Mouse (Mus musculus): ENCODE measurements at regions not wholly inside any gene's neighbourhood (a gene's known extent, or its start where the extent isn't known, plus 50 kb on each side); places are given as distances from the start of the nearest gene placed in this dataset.
"Not testable (repeated sequence)": the region's sequence is repeated elsewhere in the genome, so short reads cannot be mapped to it uniquely, and the experiment has no call there.

DNA sequence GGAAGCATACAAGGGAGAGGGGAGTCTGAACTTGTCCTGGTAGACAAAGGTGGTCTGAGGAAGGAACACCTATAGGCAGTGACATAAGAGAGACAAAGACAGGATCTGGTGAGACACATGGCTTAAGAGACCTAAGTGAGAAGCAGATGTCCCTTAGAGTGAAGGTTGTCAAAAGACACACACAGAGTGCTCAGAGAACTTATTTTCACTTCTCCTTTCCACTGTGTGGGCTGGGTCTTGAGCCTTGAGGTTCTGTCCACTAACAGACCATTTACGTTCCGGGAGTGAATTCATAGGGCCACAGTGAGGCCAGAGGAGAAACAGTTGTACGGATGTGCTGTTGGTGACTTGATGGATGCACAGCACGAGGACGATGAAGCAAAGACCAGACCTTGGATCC lies 422.8 kb downstream of the Tcerg1l start:
- Histone ChIP-seq H3K27me3 (replicated peaks; ENCODE audit: low read depth, poor library complexity, severe bottlenecking) (no peaks in the 10 kb centered on the region), H3K4me1 (no peaks in the 10 kb centered on the region), H3K27ac (replicated peaks) (no peak overlapping the region), H3K36me3 (replicated peaks) (no peaks in the 10 kb centered on the region), H3K9me3 (no peaks in the 10 kb centered on the region), H3K4me3 (no peak overlapping the region)
- WGBS, result 92% methylated on average over 5 of the region's 5 CpGs
- no peak for DNase-seq (ENCODE audit: low spot score)

DNA sequence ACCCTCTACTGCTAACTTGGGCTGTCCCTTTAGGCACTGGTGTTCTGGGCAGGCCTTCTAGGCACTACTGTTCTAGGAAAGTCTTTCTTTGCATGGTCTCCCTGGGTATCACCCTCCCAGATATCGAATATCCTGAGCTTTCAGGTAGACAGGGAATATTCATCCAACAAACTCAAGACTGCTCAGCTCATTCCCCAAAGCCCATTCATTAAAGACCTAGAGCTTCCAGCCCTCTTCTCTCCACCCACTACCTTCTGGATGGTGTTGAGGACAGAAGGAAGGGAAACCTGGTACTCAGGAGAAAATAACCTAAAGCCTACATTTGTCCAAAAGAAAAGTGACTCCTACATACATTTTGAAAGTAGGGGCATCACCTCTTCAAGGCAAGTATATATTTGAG lies 420.0 kb downstream of the Tcerg1l start:
- WGBS, result 85% methylated on average over 1 of the region's 1 CpGs
- Histone ChIP-seq H3K4me3 (no peak overlapping the region), H3K4me1 (no peaks in the 10 kb centered on the region), H3K9me3 (no peaks in the 10 kb centered on the region), H3K27me3 (replicated peaks; ENCODE audit: low read depth, poor library complexity, severe bottlenecking) (no peaks in the 10 kb centered on the region), H3K36me3 (replicated peaks) (no peaks in the 10 kb centered on the region), H3K27ac (replicated peaks) (no peak overlapping the region)
- DNase-seq (ENCODE audit: low spot score), result no peak

DNA sequence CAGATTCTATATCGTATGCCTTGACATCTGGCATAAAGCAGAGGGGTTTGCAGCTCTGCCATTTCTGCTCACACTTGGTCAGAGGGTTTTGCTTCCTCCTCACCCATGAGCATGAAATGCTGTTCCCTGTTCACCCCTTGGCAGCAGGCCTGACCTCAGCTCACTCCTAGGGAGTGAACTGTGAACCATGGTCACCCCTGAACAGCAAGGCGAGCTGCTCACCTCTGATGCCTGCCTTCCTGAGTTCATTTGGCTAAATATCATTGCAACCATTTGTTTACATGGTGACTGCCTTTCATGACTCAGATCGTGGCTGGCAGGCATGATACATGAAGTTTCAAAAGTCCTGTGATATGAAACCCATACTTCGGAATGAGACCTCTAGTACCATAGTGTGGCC lies 418.2 kb downstream of the Tcerg1l start:
- 87% methylated on average over 4 of the region's 4 CpGs for WGBS
- DNase-seq (ENCODE audit: low spot score), result no peak
- no peaks in the 10 kb centered on the region for H3K36me3 ChIP-seq (replicated peaks)

DNA sequence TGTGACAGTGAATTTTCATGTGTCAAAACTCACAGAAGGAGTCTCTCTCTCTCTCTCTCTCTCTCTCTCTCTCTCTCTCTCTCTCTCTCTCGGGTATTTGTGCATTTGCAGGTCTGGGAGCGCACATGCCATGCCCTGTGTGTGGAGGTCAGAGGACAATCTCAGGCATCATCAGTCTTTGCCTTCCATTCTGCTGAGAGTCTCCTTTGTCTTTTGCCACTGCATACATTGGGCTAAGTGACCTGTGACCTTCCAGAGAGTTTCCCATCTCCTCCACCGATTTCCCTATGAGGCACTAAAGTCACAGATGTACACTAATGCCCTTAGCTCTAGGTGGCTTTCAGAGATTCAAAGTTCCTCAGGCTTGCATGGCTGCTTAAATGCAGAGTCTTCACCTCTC lies 391.7 kb downstream of the Tcerg1l start:
- Histone ChIP-seq H3K27me3 (replicated peaks; ENCODE audit: low read depth, poor library complexity, severe bottlenecking) (no peaks in the 10 kb centered on the region), H3K27ac (replicated peaks) (peak overlapping the region; percentile 35; the same call in 1 of the 2 replicates), H3K4me1 (peaks cover 11% of the 10 kb centered on the region), H3K9me3 (no peaks in the 10 kb centered on the region), H3K4me3 (no peak overlapping the region), H3K36me3 (replicated peaks) (no peaks in the 10 kb centered on the region)
- DNase-seq (ENCODE audit: low spot score), result no peak
- WGBS, result 32% methylated on average over 3 of the region's 3 CpGs

More for the DNA sequence above, 418.2 kb downstream of the Tcerg1l start:
- Histone ChIP-seq H3K27ac (replicated peaks) (no peak overlapping the region), H3K9me3 (no peaks in the 10 kb centered on the region), H3K27me3 (replicated peaks; ENCODE audit: low read depth, poor library complexity, severe bottlenecking) (no peaks in the 10 kb centered on the region), H3K4me1 (no peaks in the 10 kb centered on the region), H3K4me3 (no peak overlapping the region)

DNA sequence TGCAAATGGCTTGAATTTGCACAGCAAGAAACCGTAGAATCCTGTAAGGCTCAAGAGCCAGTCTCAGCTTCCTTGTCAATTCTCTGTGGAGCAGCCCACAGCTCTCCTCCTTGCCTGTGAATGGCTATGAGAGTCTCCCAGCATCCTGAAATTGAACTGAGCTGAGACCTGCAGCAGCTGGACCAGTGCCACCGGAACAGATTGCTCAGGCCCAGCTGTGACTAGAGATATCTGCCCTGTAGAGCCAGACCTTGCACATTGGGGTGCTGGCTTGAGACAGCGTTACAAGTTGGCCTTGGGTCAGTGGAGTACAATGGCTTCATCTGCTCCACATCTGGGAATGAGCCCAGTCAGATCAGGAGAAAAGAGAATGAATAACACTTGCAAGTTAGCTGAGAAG lies 390.6 kb downstream of the Tcerg1l start:
- H3K36me3 ChIP-seq (replicated peaks), result no peaks in the 10 kb centered on the region
- H3K27ac ChIP-seq (replicated peaks), result no peak overlapping the region
- DNase-seq (ENCODE audit: low spot score), result no peak
- no peak overlapping the region for H3K4me3 ChIP-seq
- peaks cover 11% of the 10 kb centered on the region for H3K4me1 ChIP-seq
- H3K27me3 ChIP-seq (replicated peaks; ENCODE audit: low read depth, poor library complexity, severe bottlenecking), result no peaks in the 10 kb centered on the region
- no peaks in the 10 kb centered on the region for H3K9me3 ChIP-seq
- 55% methylated on average over 3 of the region's 3 CpGs for WGBS

DNA sequence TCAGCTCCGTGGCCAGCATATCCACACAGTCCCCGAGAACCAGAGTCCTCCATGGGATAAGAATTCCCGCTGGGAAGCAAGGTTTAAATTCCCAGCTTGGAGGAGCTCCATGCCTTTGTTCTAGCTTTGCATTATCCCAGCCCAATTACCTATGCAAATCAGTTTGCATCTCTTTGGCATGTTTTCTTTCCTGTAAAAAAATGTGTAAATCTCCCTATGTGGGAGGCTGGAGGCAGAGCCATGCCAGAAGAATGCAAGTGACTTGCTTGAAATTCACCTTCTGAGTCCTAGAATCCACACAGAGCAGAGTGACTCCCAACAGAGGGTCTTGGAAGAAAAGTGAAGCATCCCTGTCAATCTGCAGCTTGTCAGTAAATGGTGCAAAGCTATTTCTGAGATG lies 388.9 kb downstream of the Tcerg1l start:
- H3K27ac ChIP-seq (replicated peaks), result no peak overlapping the region
- H3K4me3 ChIP-seq, result no peak overlapping the region
- H3K27me3 ChIP-seq (replicated peaks; ENCODE audit: low read depth, poor library complexity, severe bottlenecking), result no peaks in the 10 kb centered on the region
- H3K36me3 ChIP-seq (replicated peaks), result no peaks in the 10 kb centered on the region
- DNase-seq (ENCODE audit: low spot score), result no peak
- WGBS, result 38% methylated on average over 3 of the region's 3 CpGs
- peaks cover 11% of the 10 kb centered on the region for H3K4me1 ChIP-seq
- no peaks in the 10 kb centered on the region for H3K9me3 ChIP-seq

DNA sequence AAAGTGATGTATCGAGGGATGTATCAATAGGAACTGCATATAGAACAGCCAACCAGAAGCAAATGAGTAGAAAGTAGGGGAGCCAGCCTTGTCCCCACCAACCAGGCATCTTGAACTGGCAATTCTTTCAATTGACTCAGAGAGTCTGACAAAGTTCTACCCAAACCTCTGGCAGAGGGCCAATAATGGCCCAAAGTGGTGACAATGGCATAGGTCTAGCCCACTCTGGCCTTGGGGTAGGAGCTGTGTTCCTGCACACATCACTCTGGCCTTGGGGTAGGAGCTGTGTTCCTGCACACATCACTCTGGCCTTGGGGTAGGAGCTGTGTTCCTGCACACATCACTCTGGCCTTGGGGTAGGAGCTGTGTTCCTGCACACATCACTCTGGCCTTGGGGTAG lies 373.5 kb downstream of the Tcerg1l start:
- 81% methylated on average over 1 of the region's 1 CpGs for WGBS
- H3K4me3 ChIP-seq; H3K27ac ChIP-seq (replicated peaks); H3K4me1 ChIP-seq; H3K9me3 ChIP-seq; DNase-seq (ENCODE audit: low spot score); H3K36me3 ChIP-seq (replicated peaks); H3K27me3 ChIP-seq (replicated peaks; ENCODE audit: low read depth, poor library complexity, severe bottlenecking): not testable (repeated sequence)

DNA sequence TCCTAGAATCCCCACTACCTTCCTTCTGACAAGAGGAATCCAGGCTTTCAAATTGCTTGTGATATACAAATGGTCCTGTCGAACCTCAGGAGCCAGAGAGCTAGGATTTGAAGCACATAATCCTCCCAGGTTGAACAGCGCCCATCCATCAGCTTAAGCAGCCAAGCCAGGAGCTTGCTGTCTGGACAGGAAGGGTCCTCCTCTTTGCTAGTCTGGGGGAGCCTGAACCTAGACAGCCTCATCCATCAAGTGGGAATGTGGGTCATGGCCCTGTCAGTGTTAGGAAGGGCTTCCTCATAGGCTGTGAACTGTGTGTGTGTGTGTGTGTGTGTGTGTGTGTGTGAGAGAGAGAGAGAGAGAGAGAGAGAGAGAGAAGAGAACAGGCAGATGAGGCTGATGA lies 345.8 kb downstream of the Tcerg1l start:
- Histone ChIP-seq H3K27me3 (replicated peaks; ENCODE audit: low read depth, poor library complexity, severe bottlenecking) (no peaks in the 10 kb centered on the region), H3K4me3 (no peak overlapping the region), H3K27ac (replicated peaks) (no peak overlapping the region), H3K36me3 (replicated peaks) (no peaks in the 10 kb centered on the region), H3K4me1 (0 out of 2 replicates have a peak, but pooled peaks cover 2% of the 10 kb centered on the region), H3K9me3 (no peaks in the 10 kb centered on the region)
- no peak for DNase-seq (ENCODE audit: low spot score)
- 71% methylated on average over 2 of the region's 2 CpGs for WGBS

DNA sequence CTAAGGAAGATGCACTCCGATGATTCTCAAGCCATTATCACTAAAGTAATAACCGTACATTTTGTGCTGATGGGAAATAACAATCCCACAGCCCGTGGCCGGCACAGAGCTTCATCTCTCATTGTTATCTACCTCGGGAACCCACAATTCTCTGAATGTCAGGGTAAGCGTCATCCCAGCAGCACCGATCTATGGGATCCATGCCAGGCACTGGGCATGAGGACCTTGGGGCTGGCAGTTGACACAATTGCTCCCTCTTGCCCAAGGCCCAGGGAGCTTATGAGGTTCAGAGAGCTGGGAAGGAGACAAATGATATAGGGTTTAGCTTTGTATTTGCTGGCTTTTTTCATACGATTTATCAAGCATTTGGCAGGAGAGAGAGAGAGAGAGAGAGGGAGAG lies 342.8 kb downstream of the Tcerg1l start:
- WGBS, result 89% methylated on average over 8 of the region's 8 CpGs
- DNase-seq (ENCODE audit: low spot score), result no peak
- Histone ChIP-seq H3K4me3 (no peak overlapping the region), H3K36me3 (replicated peaks) (no peaks in the 10 kb centered on the region), H3K27ac (replicated peaks) (no peak overlapping the region), H3K9me3 (no peaks in the 10 kb centered on the region), H3K27me3 (replicated peaks; ENCODE audit: low read depth, poor library complexity, severe bottlenecking) (no peaks in the 10 kb centered on the region), H3K4me1 (0 out of 2 replicates have a peak, but pooled peaks cover 2% of the 10 kb centered on the region)

DNA sequence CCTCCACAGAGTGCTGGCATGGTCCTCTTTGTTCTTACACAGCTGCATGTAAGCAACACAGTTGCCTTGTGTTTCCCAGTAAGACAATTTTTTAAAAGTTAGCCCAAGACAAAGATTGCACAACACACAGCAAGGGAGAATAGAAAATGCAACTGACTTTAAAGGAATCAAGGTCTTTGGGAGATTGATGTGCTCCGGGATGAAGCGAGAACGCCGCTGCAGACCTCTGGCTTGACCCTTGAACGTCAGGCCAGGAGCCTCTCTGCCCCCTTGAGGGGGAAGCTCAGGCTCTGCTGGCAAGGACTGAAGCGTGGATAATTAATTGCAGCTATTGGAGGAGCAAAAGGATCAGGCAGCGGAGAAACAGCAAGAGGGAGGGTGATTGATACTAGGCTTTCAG lies 336.4 kb downstream of the Tcerg1l start:
- H3K4me1 ChIP-seq, result peaks cover 6% of the 10 kb centered on the region
- WGBS, result 10% methylated on average over 7 of the region's 7 CpGs
- H3K36me3 ChIP-seq (replicated peaks), result no peaks in the 10 kb centered on the region
- H3K4me3 ChIP-seq, result no peak overlapping the region
- no peak overlapping the region; the same call in 1 of the 2 replicates for H3K27ac ChIP-seq (replicated peaks)
- H3K9me3 ChIP-seq, result no peaks in the 10 kb centered on the region
- no peaks in the 10 kb centered on the region for H3K27me3 ChIP-seq (replicated peaks; ENCODE audit: low read depth, poor library complexity, severe bottlenecking)
- DNase-seq (ENCODE audit: low spot score), result peak; percentile 47

DNA sequence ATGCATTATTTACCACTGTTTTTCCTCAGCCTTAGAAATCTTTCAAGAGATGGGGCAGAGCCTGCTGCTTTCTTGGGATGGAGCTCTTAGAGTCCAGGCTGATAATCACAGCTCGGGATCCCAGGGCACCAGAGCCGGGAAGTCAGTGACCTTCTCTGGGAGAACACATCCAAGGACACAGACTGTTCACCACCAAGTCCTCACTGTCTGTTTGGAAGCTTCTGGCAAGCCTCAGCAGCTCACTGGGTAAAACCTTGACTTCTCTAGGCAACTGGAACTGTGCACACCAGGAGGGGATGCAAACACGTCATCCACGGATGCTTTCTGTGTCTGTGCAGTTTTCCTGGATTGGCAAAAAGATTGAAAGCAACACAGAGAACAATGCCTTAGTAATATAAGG lies 330.6 kb downstream of the Tcerg1l start:
- Histone ChIP-seq H3K36me3 (replicated peaks) (no peaks in the 10 kb centered on the region), H3K4me1 (no peaks in the 10 kb centered on the region), H3K4me3 (no peak overlapping the region), H3K9me3 (no peaks in the 10 kb centered on the region), H3K27me3 (replicated peaks; ENCODE audit: low read depth, poor library complexity, severe bottlenecking) (no peaks in the 10 kb centered on the region), H3K27ac (replicated peaks) (no peak overlapping the region)
- WGBS, result 87% methylated on average over 4 of the region's 4 CpGs
- no peak for DNase-seq (ENCODE audit: low spot score)

DNA sequence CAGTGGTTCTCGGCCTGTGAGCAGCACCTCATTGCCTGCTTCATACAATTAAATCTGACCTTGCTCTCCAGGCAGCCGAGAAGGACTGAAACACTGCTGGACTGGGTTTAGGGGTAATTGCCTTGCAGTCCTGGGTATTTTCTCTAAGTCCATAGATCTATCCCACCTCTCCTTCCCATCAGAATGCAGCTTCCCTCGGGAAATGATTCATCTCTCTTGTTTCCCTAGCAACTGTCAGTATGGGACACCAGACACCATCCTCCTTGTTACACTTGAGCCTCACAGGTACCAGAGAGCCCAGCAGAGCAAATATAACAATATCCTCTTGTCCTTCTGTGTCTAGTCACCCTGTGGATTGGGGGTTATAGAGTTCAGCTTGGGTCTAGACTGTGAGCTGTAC lies 322.3 kb downstream of the Tcerg1l start:
- Histone ChIP-seq H3K36me3 (replicated peaks) (no peaks in the 10 kb centered on the region), H3K4me3 (no peak overlapping the region), H3K27ac (replicated peaks) (no peak overlapping the region), H3K27me3 (replicated peaks; ENCODE audit: low read depth, poor library complexity, severe bottlenecking) (no peaks in the 10 kb centered on the region), H3K4me1 (no peaks in the 10 kb centered on the region), H3K9me3 (no peaks in the 10 kb centered on the region)
- DNase-seq (ENCODE audit: low spot score), result no peak
- 70% methylated on average over 3 of the region's 3 CpGs for WGBS

DNA sequence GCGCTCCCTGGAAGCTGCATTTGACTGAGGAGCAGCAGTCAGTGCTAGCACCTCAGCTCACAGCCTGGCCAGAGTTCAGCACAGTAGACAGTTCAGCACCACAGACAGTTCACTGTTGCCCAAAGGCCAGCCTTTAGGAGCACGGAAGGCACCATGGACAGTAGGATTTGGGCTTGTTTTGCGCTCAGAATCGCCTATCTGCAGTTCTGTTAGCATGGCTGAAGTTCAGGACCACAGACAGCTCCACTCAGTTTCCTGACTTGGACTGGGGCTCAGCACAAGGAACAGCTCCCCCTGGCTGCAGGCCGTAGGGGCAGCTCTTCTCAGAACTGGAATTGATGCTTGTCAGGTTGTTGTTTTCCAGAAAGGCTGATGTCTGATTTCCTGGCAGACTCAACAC lies 313.6 kb downstream of the Tcerg1l start:
- DNase-seq (ENCODE audit: low spot score), result peak; percentile 91
- no peaks in the 10 kb centered on the region for H3K36me3 ChIP-seq (replicated peaks)
- no peak overlapping the region for H3K27ac ChIP-seq (replicated peaks)
- H3K4me1 ChIP-seq, result no peaks in the 10 kb centered on the region
- H3K4me3 ChIP-seq, result no peak overlapping the region
- H3K27me3 ChIP-seq (replicated peaks; ENCODE audit: low read depth, poor library complexity, severe bottlenecking), result no peaks in the 10 kb centered on the region
- no peaks in the 10 kb centered on the region for H3K9me3 ChIP-seq
- WGBS, result 17% methylated on average over 5 of the region's 5 CpGs

All from embryonic facial prominence, embryonic 10.5 days (tissue).